8 mouse cellular contexts compared by ENCODE assay signal in the genomic region with DNA sequence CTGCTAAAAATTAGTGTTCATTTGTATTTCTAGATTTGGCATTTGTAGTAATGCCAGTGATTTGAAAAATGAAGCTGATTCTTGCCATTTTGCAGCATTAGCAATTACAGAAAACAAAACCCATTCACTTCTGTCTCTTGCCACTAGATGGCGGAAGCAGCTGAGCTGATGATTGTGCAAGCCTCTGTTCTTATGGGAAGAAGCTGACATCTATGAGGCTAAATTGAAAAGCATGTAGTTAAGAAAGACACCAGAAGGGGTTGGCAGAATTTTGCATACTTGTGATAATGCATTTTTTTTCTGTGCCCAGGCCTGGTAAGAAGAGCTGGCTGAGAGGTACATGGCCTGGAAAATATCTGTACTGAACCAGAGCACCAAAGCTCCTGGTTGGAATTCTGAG.
A peak's percentile ranks its signal among the peaks of the same experiment; 100 is the strongest.
DNase-seq lines count a peak whose midpoint lies in the region; ATAC-seq and TF ChIP-seq lines count a peak whose summit lies in the region.

No protein-coding gene starts in this region.

- peak; percentile 78 for ATAC-seq in hindbrain, embryonic 11.5 days (ENCODE audit: low FRiP score)

- no peak for DNase-seq in gastrocnemius, adult 2 months
- DNase-seq in gastrocnemius, postnatal 36 days, result no peak
- DNase-seq in adrenal gland, adult 8-10 months, result peak; percentile 30
- peak; percentile 78 for DNase-seq in embryo, embryonic 11 days
- DNase-seq in hindbrain, embryonic 11.5 days (ENCODE audit: low spot score), result peak; percentile 80
- peak; percentile 79 for DNase-seq in layer of hippocampus, adult 9-11 months
- DNase-seq in lung, postnatal 4 days, result peak; percentile 15 to 54
- DNase-seq in right cerebral cortex, postnatal 10 days (ENCODE audit: low spot score in 2 of 2), result peak; percentile 84 to 85

- no peaks in the 10 kb centered on the region for H3K36me3 ChIP-seq in hindbrain, embryonic 11.5 days (ENCODE audit: control insufficient read depth, insufficient read depth, low read length)

- no peak overlapping the region for H3K9ac ChIP-seq in hindbrain, embryonic 11.5 days (ENCODE audit: low read depth, low read length)

- intact Hi-C loops in gastrocnemius, adult 2 months (cut with DNase I), result no loop called here
- intact Hi-C loops in gastrocnemius, postnatal 36 days (cut with DNase I), result no loop called here

- H3K27me3 ChIP-seq in hindbrain, embryonic 11.5 days (ENCODE audit: control insufficient read depth, insufficient read depth, low read length), result no peaks in the 10 kb centered on the region

- no peaks in the 10 kb centered on the region for H3K4me1 ChIP-seq in hindbrain, embryonic 11.5 days (replicated peaks; ENCODE audit: control insufficient read depth, insufficient read depth, low read length)

- no peak overlapping the region for H3K27ac ChIP-seq in gastrocnemius, adult 2 months
- no peak overlapping the region for H3K27ac ChIP-seq in hindbrain, embryonic 11.5 days (ENCODE audit: low read depth, low read length)

- TF ChIP-seq CTCF in gastrocnemius, adult 2 months (IDR thresholded peaks at IDR 0.05), result peak; percentile 89

- no peak overlapping the region for H3K4me2 ChIP-seq in hindbrain, embryonic 11.5 days (replicated peaks; ENCODE audit: low read depth, low read length)

- WGBS in hindbrain, embryonic 11.5 days, result 0% methylated on average over 1 of the region's 1 CpGs

- no peaks in the 10 kb centered on the region for H3K9me3 ChIP-seq in hindbrain, embryonic 11.5 days (ENCODE audit: control insufficient read depth, low read length)

- H3K4me3 ChIP-seq in gastrocnemius, adult 2 months, result no peak overlapping the region
- H3K4me3 ChIP-seq in hindbrain, embryonic 11.5 days (ENCODE audit: low read depth, low read length), result no peak overlapping the region

Comparison
In these comparisons a context has a peak if more than half of its experiments do, and no peak if none do; other contexts are left out.
1. DNase-seq: peak in adrenal gland, adult 8-10 months (single experiment), embryo, embryonic 11 days (single experiment), hindbrain, embryonic 11.5 days (single experiment), layer of hippocampus, adult 9-11 months (single experiment), lung, postnatal 4 days (2 of 2) and right cerebral cortex, postnatal 10 days (2 of 2); none in gastrocnemius, adult 2 months (single experiment) and gastrocnemius, postnatal 36 days (0 of 2).